Mouse (Mus musculus): Measurements from ENCODE around the gene Guca2b. TPM values are rescaled to one million over a fixed set of nuclear protein-coding genes. Genes with fewer than 3 reads are reported as not detected.

Guca2b gene
- 1.3 and 1.8 TPM in 2 replicates for polyA plus RNA-seq (2014; fragmentation: Nextera tagmentation; extraction: Ambion mirVana)

DNA sequence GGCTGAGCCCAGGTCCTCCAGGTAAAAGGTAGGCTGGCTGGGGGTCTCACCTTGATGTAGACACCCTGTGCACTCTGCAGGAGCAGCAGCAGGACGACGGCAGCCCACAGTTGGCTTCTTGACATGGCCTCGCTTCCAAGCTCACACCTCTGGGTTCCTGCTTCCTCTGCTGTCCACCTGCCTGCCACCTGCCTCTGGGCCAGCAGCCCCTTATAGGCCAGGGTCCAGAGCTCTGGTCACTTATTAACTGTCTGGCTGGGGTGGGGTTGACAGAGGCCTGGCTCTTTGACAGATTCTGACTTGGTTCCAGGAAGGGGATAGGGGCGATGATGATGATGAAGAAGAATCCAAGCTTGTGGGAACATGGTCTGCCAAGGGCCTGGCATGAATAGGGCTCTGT, at the start of gene Guca2b:
Gene Guca2b (minus strand): TSS at position 224 of the 400 bp plus-strand sequence.
- no peaks in the 10 kb centered on the region for H3K27me3 ChIP-seq (ENCODE audit: control insufficient read depth, insufficient read depth, low read length)
- H3K36me3 ChIP-seq (ENCODE audit: control insufficient read depth, insufficient read depth, low read length), result no peaks in the 10 kb centered on the region
- 73% methylated on average over 4 of the region's 4 CpGs for WGBS
- H3K4me3 ChIP-seq (ENCODE audit: low read length), result no peak within 1 kb of the TSS
- no peak within 1 kb of the TSS for H3K27ac ChIP-seq (ENCODE audit: low read depth, low read length)
- no peaks in the 10 kb centered on the region for H3K4me1 ChIP-seq (ENCODE audit: control insufficient read depth, insufficient read depth, low read length)
- no peak within 1 kb of the TSS for H3K4me2 ChIP-seq (replicated peaks; ENCODE audit: low read depth, low read length)
- no peak for ATAC-seq (ENCODE audit: low FRiP score, low TSS enrichment)
- no peak within 1 kb of the TSS for H3K9ac ChIP-seq (ENCODE audit: low read depth, low read length)
- H3K9me3 ChIP-seq (ENCODE audit: control insufficient read depth, low read length), result no peaks in the 10 kb centered on the region

- H3K27ac ChIP-seq (ENCODE audit: low read depth, low read length), result no peak overlapping the region
- H3K27me3 ChIP-seq (ENCODE audit: control insufficient read depth, insufficient read depth, low read length), result no peaks in the 10 kb centered on the region
- no peaks in the 10 kb centered on the region for H3K9me3 ChIP-seq (ENCODE audit: control insufficient read depth, low read length)
- no peak overlapping the region for H3K4me2 ChIP-seq (replicated peaks; ENCODE audit: low read depth, low read length)
- H3K4me1 ChIP-seq (ENCODE audit: control insufficient read depth, insufficient read depth, low read length), result no peaks in the 10 kb centered on the region
- no peaks in the 10 kb centered on the region for H3K36me3 ChIP-seq (ENCODE audit: control insufficient read depth, insufficient read depth, low read length)
- ATAC-seq (ENCODE audit: low FRiP score, low TSS enrichment), result 0 out of 2 replicates have a peak, but pooled peaks have one; percentile 43
- WGBS, result 10% methylated on average over 3 of the region's 3 CpGs
- H3K9ac ChIP-seq (ENCODE audit: low read depth, low read length), result no peak overlapping the region
- no peak overlapping the region for H3K4me3 ChIP-seq (ENCODE audit: low read length)
Observed at GRCm38 (mm10) chr4:119707751-119708150, 49.0 kb upstream of the Guca2b start.

DNA sequence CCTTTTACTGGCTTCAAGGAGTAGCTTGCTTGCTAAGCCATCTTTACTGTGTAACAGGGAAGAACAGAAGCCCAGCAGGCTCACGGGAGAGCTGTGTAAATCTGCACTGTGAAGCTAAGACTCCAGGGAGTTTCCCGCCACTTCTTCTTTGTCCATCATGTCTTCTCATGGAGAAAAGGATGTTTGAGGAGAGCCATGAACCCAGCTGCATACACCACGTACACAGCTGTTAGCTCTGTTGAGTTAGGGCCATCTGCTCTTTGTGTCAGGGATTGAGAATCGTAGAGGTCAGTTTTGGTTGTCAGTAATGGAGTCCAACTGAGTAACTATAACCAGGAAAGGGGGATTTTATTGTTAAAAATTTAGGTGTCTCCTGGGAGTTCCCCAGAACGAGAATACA, 48.6 kb upstream of the Guca2b start:
- H3K9me3 ChIP-seq (ENCODE audit: control insufficient read depth, low read length), result no peaks in the 10 kb centered on the region
- no peaks in the 10 kb centered on the region for H3K4me1 ChIP-seq (ENCODE audit: control insufficient read depth, insufficient read depth, low read length)
- H3K4me2 ChIP-seq (replicated peaks; ENCODE audit: low read depth, low read length), result no peak overlapping the region
- H3K27ac ChIP-seq (ENCODE audit: low read depth, low read length), result no peak overlapping the region
- H3K4me3 ChIP-seq (ENCODE audit: low read length), result no peak overlapping the region
- no peak for ATAC-seq (ENCODE audit: low FRiP score, low TSS enrichment)
- WGBS, result 64% methylated on average over 5 of the region's 5 CpGs
- H3K9ac ChIP-seq (ENCODE audit: low read depth, low read length), result no peak overlapping the region
- H3K36me3 ChIP-seq (ENCODE audit: control insufficient read depth, insufficient read depth, low read length), result no peaks in the 10 kb centered on the region
- H3K27me3 ChIP-seq (ENCODE audit: control insufficient read depth, insufficient read depth, low read length), result no peaks in the 10 kb centered on the region

GRCm38 (mm10) chr4:119703965-119704364, 45.2 kb upstream of the Guca2b start:
- Histone ChIP-seq H3K36me3 (ENCODE audit: control insufficient read depth, insufficient read depth, low read length) (no peaks in the 10 kb centered on the region), H3K27ac (ENCODE audit: low read depth, low read length) (no peak overlapping the region), H3K4me2 (replicated peaks; ENCODE audit: low read depth, low read length) (no peak overlapping the region), H3K9ac (ENCODE audit: low read depth, low read length) (no peak overlapping the region), H3K4me3 (ENCODE audit: low read length) (no peak overlapping the region), H3K27me3 (ENCODE audit: control insufficient read depth, insufficient read depth, low read length) (no peaks in the 10 kb centered on the region), H3K9me3 (ENCODE audit: control insufficient read depth, low read length) (no peaks in the 10 kb centered on the region), H3K4me1 (ENCODE audit: control insufficient read depth, insufficient read depth, low read length) (no peaks in the 10 kb centered on the region)
- ATAC-seq (ENCODE audit: low FRiP score, low TSS enrichment), result no peak
- 88% methylated on average over 8 of the region's 8 CpGs for WGBS

DNA sequence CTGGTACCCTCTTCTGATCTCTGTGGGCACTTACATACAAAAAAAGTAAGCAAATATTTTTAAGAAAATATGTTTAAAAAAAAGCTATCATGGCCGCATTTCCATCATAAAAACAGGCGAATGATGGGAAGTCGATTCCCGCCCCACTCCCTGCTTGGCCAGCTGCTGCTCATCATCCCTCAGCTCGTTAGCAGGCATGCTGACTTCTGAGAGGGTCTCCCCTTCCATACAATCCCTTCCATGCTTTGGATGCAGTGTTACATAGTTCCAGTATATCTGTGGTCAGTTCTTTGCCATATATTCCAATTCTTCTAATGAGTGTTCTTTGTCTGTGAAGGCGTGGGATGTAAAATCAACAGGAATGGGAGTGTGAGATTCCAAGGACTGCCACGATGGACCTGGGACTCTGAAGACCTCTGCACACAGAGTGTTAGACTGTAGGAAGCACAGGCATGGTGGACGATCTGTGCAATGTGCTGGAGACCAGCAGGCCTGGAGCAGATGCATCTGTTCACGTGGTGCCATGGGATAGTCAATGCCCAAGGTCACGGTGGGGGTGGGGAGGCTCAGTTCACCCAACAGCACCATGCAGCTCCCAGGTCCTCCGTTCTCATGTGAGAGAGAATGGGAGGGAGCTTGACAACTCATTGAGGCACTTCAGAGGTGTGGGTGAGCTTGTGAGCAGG, 42.7 kb upstream of the Guca2b start:
- 84% methylated on average over 11 of the region's 11 CpGs for WGBS
- Histone ChIP-seq H3K27ac (ENCODE audit: low read depth, low read length) (no peak overlapping the region), H3K27me3 (ENCODE audit: control insufficient read depth, insufficient read depth, low read length) (no peaks in the 10 kb centered on the region), H3K4me1 (ENCODE audit: control insufficient read depth, insufficient read depth, low read length) (no peaks in the 10 kb centered on the region), H3K36me3 (ENCODE audit: control insufficient read depth, insufficient read depth, low read length) (no peaks in the 10 kb centered on the region), H3K9me3 (ENCODE audit: control insufficient read depth, low read length) (no peaks in the 10 kb centered on the region), H3K4me2 (replicated peaks; ENCODE audit: low read depth, low read length) (no peak overlapping the region), H3K4me3 (ENCODE audit: low read length) (no peak overlapping the region), H3K9ac (ENCODE audit: low read depth, low read length) (no peak overlapping the region)
- no peak for ATAC-seq (ENCODE audit: low FRiP score, low TSS enrichment)

GRCm38 (mm10) chr4:119698339-119698738, 39.6 kb upstream of the Guca2b start:
- no peak overlapping the region for H3K9ac ChIP-seq (ENCODE audit: low read depth, low read length)
- H3K4me3 ChIP-seq (ENCODE audit: low read length), result no peak overlapping the region
- no peaks in the 10 kb centered on the region for H3K9me3 ChIP-seq (ENCODE audit: control insufficient read depth, low read length)
- no peaks in the 10 kb centered on the region for H3K4me1 ChIP-seq (ENCODE audit: control insufficient read depth, insufficient read depth, low read length)
- ATAC-seq (ENCODE audit: low FRiP score, low TSS enrichment), result no peak
- no peaks in the 10 kb centered on the region for H3K36me3 ChIP-seq (ENCODE audit: control insufficient read depth, insufficient read depth, low read length)
- no peak overlapping the region for H3K27ac ChIP-seq (ENCODE audit: low read depth, low read length)
- no peak overlapping the region for H3K4me2 ChIP-seq (replicated peaks; ENCODE audit: low read depth, low read length)
- 57% methylated on average over 2 of the region's 2 CpGs for WGBS
- no peaks in the 10 kb centered on the region for H3K27me3 ChIP-seq (ENCODE audit: control insufficient read depth, insufficient read depth, low read length)

GRCm38 (mm10) chr4:119685746-119686145, 27.0 kb upstream of the Guca2b start:
- 97% methylated on average over 2 of the region's 2 CpGs for WGBS
- no peak overlapping the region for H3K4me3 ChIP-seq (ENCODE audit: low read length)
- no peak for ATAC-seq (ENCODE audit: low FRiP score, low TSS enrichment)
- H3K36me3 ChIP-seq (ENCODE audit: control insufficient read depth, insufficient read depth, low read length), result no peaks in the 10 kb centered on the region
- no peak overlapping the region for H3K4me2 ChIP-seq (replicated peaks; ENCODE audit: low read depth, low read length)
- H3K27me3 ChIP-seq (ENCODE audit: control insufficient read depth, insufficient read depth, low read length), result no peaks in the 10 kb centered on the region
- no peak overlapping the region for H3K9ac ChIP-seq (ENCODE audit: low read depth, low read length)
- H3K4me1 ChIP-seq (ENCODE audit: control insufficient read depth, insufficient read depth, low read length), result no peaks in the 10 kb centered on the region
- H3K27ac ChIP-seq (ENCODE audit: low read depth, low read length), result no peak overlapping the region
- no peaks in the 10 kb centered on the region for H3K9me3 ChIP-seq (ENCODE audit: control insufficient read depth, low read length)

DNA sequence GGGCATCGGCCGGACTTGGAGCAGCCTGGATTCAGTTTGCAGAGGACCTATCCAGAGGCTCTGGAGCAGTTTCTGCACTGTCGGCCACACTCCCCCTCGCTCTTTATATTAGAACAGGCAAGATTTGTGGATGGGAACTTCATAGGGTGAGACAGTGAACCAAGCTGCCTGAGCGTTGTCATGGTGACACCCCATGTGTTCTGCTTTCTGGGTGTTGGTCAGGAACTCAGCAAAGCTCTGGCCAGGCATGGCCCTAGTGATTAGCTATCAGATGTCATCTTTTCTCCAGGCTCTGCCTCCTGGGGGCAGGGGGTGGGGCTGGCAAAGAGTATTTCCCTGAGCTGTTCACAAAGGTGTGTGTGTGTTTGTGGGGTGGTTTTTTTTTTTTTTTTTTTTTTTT, 23.8 kb upstream of the Guca2b start:
- ATAC-seq (ENCODE audit: low FRiP score, low TSS enrichment), result peak; percentile 60; the same call in 1 of the 2 replicates
- no peak overlapping the region for H3K4me2 ChIP-seq (replicated peaks; ENCODE audit: low read depth, low read length)
- no peaks in the 10 kb centered on the region for H3K4me1 ChIP-seq (ENCODE audit: control insufficient read depth, insufficient read depth, low read length)
- H3K36me3 ChIP-seq (ENCODE audit: control insufficient read depth, insufficient read depth, low read length), result no peaks in the 10 kb centered on the region
- H3K4me3 ChIP-seq (ENCODE audit: low read length), result no peak overlapping the region
- 34% methylated on average over 5 of the region's 5 CpGs for WGBS
- no peaks in the 10 kb centered on the region for H3K27me3 ChIP-seq (ENCODE audit: control insufficient read depth, insufficient read depth, low read length)
- no peak overlapping the region for H3K9ac ChIP-seq (ENCODE audit: low read depth, low read length)
- no peaks in the 10 kb centered on the region for H3K9me3 ChIP-seq (ENCODE audit: control insufficient read depth, low read length)
- no peak overlapping the region for H3K27ac ChIP-seq (ENCODE audit: low read depth, low read length)

- Histone ChIP-seq H3K9ac (ENCODE audit: low read depth, low read length) (no peak overlapping the region), H3K9me3 (ENCODE audit: control insufficient read depth, low read length) (no peaks in the 10 kb centered on the region), H3K4me3 (ENCODE audit: low read length) (no peak overlapping the region), H3K4me2 (replicated peaks; ENCODE audit: low read depth, low read length) (no peak overlapping the region), H3K27ac (ENCODE audit: low read depth, low read length) (no peak overlapping the region), H3K4me1 (ENCODE audit: control insufficient read depth, insufficient read depth, low read length) (no peaks in the 10 kb centered on the region), H3K27me3 (ENCODE audit: control insufficient read depth, insufficient read depth, low read length) (no peaks in the 10 kb centered on the region), H3K36me3 (ENCODE audit: control insufficient read depth, insufficient read depth, low read length) (no peaks in the 10 kb centered on the region)
- 34% methylated on average over 5 of the region's 5 CpGs for WGBS
- ATAC-seq (ENCODE audit: low FRiP score, low TSS enrichment), result no peak
Observed at GRCm38 (mm10) chr4:119672685-119673084, 13.9 kb upstream of the Guca2b start.

All from kidney, embryonic 14.5 days (tissue).